Mouse (Mus musculus): Measurements from ENCODE around the gene Dscam.
A peak's percentile ranks its signal among the peaks of the same experiment; 100 is the strongest.

The Dscam gene

GRCm38 (mm10) chr16:97017171-97017738, 153.3 kb downstream of the Dscam start:
- peak; percentile 2 for DNase-seq (ENCODE audit: low read depth, low spot score)

GRCm38 (mm10) chr16:97016244-97016850, 154.2 kb downstream of the Dscam start:
- DNase-seq (ENCODE audit: low read depth, low spot score), result no peak

GRCm38 (mm10) chr16:97014343-97014742, 156.2 kb downstream of the Dscam start:
- DNase-seq (ENCODE audit: low read depth, low spot score), result peak; percentile 8

- no peak for DNase-seq (ENCODE audit: low read depth, low spot score)
Observed at GRCm38 (mm10) chr16:97009116-97010055, 161.2 kb downstream of the Dscam start.

GRCm38 (mm10) chr16:97007892-97008527, 162.5 kb downstream of the Dscam start:
- no peak for DNase-seq (ENCODE audit: low read depth, low spot score)

GRCm38 (mm10) chr16:97006854-97007182, 163.7 kb downstream of the Dscam start:
- no peak for DNase-seq (ENCODE audit: low read depth, low spot score)

GRCm38 (mm10) chr16:97006041-97006853, 164.3 kb downstream of the Dscam start:
- no peak for DNase-seq (ENCODE audit: low read depth, low spot score)

GRCm38 (mm10) chr16:97003965-97004364, 166.6 kb downstream of the Dscam start:
- no peak for DNase-seq (ENCODE audit: low read depth, low spot score)

GRCm38 (mm10) chr16:97002837-97003236, 167.7 kb downstream of the Dscam start:
- DNase-seq (ENCODE audit: low read depth, low spot score), result no peak

GRCm38 (mm10) chr16:97002189-97002588, 168.4 kb downstream of the Dscam start:
- DNase-seq (ENCODE audit: low read depth, low spot score), result no peak

- no peak for DNase-seq (ENCODE audit: low read depth, low spot score)
Observed at GRCm38 (mm10) chr16:96996854-96997253, 173.7 kb downstream of the Dscam start.

GRCm38 (mm10) chr16:96995858-96996257, 174.7 kb downstream of the Dscam start:
- no peak for DNase-seq (ENCODE audit: low read depth, low spot score)

- no peak for DNase-seq (ENCODE audit: low read depth, low spot score)
Observed at GRCm38 (mm10) chr16:96987396-96987795, 183.2 kb downstream of the Dscam start.

GRCm38 (mm10) chr16:96973300-96973699, 197.3 kb downstream of the Dscam start:
- DNase-seq (ENCODE audit: low read depth, low spot score), result no peak

GRCm38 (mm10) chr16:96971768-96972167, 198.8 kb downstream of the Dscam start:
- DNase-seq (ENCODE audit: low read depth, low spot score), result no peak

GRCm38 (mm10) chr16:96970412-96970811, 200.1 kb downstream of the Dscam start:
- no peak for DNase-seq (ENCODE audit: low read depth, low spot score)

GRCm38 (mm10) chr16:96969643-96970042, 200.9 kb downstream of the Dscam start:
- peak; percentile 48 for DNase-seq (ENCODE audit: low read depth, low spot score)

- DNase-seq (ENCODE audit: low read depth, low spot score), result no peak
Observed at GRCm38 (mm10) chr16:96968885-96969480, 201.6 kb downstream of the Dscam start.

- DNase-seq (ENCODE audit: low read depth, low spot score), result no peak
Observed at GRCm38 (mm10) chr16:96959695-96960094, 210.9 kb downstream of the Dscam start.

- peak; percentile 51 for DNase-seq (ENCODE audit: low read depth, low spot score)
Observed at GRCm38 (mm10) chr16:96945468-96946302, 224.9 kb downstream of the Dscam start.

Data from ZHBTc4 (cell line).